Mouse (Mus musculus): ENCODE data around the gene Ltbp3.
A peak's percentile ranks its signal among the peaks of the same experiment; 100 is the strongest.
"Not testable (repeated sequence)": the region's sequence is repeated elsewhere in the genome, so short reads cannot be mapped to it uniquely, and the experiment has no call there.

Ltbp3 gene

DNA sequence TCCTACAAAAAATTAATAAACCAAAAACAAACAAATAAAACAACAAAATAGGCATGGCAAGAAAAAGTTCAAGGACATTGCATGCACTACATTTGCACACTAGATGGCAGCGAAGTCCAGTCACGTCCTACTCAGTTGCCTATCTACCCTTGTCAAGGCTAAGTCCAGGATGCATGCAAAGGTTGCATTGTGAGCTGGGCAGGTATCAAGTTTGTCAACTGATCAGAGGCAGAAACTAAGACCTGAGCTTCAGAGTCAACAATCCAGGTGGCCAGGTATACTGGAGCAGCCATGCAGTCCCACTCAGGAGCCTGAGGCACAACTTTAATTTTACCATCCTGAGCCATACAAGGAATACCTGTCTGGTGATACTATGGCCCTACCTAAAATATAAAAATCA, 52.4 kb downstream of the Ltbp3 start:
- peak; percentile 68 for DNase-seq (ENCODE audit: low read depth, low spot score)

DNA sequence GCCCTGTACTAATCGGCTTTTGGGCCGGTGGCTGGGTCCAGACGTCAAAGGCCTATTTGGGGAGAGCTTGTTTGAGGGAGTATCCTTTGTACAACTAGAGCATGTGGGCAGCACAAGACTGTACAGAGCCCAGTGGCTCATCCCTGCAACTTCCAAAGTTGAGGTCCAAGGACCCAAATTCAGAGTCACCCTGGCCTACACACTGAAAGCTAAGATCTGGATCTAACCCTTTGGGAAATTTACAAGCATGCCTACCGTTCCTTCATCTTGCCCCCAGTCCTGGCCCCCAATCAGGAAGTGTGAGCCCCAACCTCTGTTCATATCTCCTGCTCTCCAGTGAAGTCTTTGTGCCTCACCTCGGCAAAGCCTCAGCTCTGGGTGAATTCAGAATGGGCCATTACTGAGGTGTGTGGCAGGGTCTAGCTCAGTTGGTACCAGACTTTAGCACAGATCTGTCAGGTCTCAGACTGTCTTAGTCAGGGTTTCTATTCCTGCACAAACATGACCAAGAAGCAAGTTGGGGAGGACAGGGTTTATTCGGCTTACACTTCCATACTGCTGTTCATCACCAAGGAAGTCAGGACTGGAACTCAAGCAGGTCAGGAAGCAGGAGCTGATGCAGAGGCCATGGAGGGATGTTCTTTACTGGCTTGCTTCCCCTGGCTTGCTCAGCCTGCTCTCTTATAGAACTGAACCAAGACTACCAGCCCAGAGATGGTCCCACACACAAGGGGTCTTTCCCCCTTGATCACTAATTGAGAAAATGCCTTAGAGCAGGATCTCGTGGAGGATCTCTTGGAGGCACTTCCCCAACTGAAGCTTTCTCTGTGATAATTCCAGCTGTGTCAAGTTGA, 53.4 kb downstream of the Ltbp3 start:
- not testable (repeated sequence) for DNase-seq (ENCODE audit: low read depth, low spot score)

DNA sequence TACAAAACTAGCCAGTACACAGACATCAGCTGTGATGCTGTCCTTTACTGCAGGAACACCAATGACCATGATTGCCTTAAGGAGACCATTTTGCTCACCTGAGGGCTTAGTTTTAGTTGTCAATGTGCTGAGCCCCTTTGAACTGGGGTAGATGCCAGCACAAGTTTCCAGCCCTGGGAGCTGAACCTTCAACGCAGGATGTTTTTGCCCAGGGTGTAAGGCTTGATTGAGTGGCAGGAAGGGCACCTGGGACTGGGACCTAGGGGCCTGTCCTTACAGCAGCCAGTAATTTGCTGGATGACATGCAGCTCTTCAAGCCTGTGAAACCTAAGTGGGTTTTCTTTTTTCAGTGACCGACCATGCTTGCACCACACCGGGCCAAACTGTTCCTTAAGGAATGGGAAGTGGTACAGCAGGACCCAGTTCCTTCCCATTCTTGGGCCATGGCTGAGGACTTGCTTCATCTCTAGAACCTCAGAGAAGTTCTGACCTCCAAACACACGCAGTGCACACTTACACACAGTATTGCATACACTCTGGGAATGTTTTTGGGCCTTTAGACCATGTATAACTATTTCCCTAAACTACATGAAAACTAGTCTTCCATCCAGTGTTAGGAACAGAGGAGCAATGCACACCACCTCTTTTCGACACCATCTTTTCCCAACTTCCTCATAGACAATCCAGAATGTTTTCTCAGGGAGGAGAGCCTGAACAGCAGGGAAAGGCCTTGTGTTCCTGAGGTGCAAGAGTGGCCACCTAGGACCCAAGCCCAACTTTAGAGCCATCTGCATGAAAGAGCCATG, 54.3 kb downstream of the Ltbp3 start:
- no peak for DNase-seq (ENCODE audit: low read depth, low spot score)

DNA sequence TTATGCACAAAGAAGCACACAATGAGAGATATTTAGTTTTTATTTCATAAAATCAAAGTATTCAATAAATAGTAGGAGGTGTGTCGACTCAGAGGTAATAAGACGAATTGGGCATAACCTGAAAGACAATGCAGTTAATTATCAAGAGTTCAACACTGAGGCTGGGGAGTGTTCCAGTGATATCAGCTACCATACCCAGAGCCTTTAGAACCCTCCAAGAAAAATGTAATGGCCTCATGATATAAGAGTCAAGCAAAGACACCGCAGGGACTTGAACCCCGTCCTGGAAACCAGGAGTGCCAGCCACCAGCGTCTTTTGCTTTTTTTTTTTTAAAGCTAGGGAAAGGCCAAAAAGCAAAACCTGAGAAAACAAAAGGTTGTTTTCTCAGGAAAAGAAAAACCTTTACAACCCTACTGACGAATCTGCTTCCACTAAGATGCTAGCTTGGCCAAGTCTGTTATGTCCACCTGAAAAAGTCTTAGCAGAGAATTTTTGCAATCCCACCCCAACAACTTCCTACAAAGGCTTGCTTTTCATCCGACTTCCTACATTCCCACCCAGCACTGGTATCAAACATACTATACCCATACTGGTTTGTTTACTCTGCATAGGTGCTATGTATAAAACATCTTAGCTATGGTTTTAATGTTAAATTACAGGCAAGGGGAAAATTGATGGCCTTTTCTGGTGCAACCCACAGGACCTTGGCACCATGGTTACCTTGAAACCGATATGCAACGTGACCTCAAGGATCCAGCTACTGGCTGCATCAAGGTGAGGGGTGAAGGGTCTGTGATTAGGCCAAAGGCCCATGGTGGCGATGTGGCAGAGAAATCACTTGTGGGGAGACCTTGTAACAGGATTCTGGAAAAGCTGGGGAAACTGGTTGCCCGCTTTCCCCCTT, 55.2 kb downstream of the Ltbp3 start:
- no peak for DNase-seq (ENCODE audit: low read depth, low spot score)

DNA sequence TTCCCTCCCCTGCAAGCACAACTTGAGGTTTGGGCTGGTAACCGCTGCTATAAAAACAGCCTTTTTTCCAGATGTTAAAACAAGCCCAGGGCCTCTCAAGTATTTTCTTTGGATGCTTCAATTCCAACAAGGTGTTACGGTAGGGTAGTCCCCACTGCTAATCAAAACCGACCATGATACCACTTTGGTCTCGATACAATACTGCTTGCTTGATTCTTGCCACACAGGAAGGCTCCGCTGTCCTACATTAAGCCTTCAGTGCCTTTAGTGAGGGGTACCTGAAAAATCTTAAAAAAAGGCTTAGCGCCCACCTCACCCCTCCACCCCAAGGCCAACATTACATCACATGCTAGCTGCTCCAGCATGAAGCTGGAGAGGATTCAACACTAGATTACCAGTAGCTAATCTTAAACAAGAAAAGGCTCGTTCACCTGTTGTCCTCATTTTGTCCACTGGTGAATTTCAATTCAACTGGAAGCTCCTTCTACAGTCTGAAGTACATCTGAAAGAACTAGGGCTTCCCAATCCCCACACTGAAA, 55.9 kb downstream of the Ltbp3 start:
- DNase-seq (ENCODE audit: low read depth, low spot score): no peak

DNA sequence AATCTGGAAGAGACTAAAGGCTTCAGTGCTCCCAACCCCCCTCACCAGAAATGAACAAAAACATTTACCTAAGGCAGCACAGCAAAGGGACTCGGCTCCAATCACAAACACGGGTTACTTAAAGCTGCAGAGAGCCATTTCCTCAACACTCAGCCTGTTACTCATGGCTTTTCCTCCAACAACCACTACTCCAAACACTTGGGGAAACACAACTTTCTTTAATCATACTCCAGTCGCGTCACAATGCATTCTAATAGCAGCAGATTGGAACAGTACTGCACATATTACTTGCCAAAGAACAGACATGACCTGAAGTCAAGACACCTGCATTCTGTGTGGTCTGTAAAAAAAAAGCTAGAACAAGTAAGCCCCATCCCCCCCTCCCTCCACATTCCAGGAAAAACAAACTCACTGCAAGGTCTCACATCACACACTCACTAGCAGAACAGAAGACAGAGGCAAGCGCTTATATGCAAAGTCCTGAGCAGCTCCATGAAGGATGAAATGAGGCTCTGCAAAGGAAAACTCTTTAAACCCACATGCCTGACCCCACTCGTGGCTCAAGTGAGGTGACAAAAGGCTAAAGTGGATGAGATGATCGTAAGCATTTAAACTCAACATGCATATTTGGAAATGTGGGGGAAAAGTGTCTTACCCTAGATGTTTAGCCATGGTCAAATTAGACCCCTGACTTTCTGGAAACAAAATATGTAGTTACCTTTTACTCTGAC, 56.8 kb downstream of the Ltbp3 start:
- DNase-seq (ENCODE audit: low read depth, low spot score): no peak

DNA sequence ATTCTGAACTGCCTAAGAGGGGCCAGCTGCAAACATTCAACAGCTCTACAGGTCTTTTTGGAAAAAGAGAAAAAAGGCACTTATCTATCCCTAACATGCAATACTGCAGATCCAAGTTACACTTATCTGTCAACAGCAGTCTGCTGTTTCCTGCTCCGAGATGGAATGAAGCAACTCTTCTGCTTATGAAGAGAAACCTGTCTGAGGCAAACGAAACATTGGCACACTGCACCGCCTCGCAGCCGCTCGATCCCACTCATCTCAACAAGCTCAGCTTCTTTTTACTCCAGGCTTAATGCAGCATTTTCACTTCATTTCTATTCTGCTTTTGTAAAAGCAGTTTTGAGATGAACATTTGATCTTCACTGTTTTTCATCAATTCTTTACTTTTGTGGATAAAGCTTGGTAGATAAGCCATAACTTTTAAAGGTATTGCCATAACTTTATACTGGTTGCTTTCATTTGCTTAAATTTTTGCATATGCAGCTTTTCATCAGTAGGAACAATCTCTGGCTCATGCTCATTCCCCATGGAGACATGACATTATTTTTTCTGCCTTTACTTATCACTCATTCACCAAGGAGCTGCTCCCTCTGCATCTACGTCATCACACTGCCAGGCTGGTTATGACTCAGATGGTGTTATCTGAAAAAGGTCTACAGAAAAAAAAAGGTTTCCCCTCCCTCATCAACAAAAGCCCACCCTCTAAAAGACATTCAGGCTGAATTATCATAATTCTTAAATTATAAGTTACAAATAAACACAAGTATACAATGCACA, 58.2 kb downstream of the Ltbp3 start:
- no peak for DNase-seq (ENCODE audit: low read depth, low spot score)

DNA sequence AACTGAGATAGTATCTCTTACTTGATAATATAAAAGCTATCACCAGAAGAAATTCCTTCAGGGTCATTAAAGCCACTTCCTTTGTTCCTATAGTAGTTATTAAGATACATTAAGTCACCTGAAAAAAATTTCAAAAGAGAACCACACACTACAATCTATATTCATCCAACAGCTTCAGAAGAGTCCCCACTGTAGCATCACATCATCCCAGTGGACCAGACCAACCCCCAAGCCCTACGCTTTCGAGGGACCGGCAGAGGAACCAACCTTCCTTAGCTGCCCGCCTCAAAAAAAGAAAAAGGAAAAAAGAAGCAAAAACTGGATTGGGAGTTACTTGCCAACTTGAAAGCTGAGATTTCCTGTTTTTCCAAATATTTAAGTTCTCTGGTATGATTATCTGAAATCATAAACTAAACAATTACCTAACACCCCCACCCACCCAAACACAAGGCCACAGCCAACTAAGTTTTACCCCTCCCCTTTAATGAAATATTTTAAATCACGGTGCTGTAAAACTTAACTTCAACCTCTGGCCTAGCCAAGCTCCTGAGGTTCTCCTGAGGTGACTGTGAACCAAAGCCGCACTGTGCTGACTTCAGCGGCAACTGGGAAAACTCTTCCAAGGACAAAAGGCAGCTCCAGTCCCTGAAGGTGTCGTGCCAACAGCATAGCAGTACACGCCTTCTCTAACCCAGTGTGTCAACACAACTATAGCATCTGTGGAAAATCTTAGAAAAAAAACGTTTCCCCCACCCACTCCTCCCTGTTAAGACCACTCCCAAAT, 59.1 kb downstream of the Ltbp3 start:
- DNase-seq (ENCODE audit: low read depth, low spot score): no peak

DNA sequence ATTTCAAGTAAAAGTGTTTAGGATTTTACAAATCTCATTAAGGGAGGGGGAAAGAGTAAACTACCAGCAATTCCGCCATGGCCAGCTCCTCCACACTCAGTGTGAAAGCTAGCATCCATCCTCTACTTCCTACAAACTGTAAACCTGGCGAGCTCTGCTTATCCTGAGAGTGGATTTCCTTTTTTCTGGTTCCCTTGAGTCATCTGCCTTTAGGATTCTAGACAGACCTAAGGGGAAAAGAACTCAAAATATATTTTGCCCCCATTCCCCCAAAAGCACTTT, 59.6 kb downstream of the Ltbp3 start:
- no peak for DNase-seq (ENCODE audit: low read depth, low spot score)

DNA sequence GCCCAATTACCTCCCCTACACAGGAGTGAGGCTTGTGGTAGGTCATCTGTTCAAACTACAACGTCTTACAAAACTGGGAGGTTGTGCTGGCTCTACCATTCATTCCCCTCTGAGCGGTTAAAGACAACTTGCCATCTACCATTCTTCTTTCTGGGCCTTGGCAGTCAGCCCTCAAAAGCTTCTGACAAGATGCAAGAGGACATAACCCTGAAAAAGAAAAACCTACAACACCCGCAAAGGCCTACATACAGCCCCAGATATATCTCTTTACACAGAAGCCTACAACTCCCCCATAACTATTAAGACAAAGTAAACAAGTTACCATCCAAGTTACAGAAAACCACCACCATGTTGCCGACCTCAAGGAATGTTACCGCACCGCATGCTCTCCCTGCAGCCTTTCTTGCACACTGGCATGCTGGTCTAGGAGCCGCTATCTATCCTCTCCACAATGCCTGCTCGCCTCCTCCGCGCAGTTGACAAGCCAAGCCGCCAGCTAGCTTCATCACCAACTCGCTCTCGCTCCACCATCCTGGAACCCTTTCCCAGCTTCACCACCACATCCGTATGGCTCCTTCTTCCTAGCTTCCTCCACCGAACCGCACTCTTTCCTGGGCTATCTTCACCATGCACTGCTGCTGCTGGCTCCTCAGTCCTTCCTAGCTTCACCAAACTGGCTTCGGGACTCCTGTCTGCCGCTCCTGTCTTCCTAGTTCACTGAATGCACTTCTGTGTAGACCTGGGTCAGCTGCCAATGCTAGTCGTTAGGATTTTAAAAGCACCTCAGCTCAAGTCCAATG, 60.1 kb downstream of the Ltbp3 start:
- DNase-seq (ENCODE audit: low read depth, low spot score): no peak

DNA sequence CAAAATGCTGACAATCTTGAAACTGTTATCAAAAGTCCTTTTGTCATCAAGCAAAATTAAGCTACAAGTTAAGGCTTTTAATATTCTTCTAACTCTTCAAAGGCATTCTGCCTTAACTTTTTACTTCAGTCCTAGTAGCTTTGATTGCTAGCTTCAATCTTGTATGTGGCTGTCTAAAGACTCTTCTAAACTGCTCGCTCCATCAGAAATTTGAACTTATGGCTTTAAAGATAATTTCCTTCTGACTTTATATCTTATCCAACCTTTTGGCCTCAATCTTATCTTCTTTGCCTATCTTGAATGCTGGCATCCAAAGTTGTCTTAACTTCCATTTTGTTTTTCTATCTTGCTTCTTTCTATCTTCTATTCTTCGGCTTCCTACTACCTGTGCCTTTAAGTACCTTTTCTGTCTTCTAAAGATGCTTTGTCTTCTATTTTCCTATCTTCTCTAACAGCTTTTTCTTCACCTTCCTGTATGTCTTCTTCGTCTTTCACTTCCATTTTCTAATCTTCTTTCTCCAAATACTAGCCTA, 60.8 kb downstream of the Ltbp3 start:
- no peak for DNase-seq (ENCODE audit: low read depth, low spot score)

DNA sequence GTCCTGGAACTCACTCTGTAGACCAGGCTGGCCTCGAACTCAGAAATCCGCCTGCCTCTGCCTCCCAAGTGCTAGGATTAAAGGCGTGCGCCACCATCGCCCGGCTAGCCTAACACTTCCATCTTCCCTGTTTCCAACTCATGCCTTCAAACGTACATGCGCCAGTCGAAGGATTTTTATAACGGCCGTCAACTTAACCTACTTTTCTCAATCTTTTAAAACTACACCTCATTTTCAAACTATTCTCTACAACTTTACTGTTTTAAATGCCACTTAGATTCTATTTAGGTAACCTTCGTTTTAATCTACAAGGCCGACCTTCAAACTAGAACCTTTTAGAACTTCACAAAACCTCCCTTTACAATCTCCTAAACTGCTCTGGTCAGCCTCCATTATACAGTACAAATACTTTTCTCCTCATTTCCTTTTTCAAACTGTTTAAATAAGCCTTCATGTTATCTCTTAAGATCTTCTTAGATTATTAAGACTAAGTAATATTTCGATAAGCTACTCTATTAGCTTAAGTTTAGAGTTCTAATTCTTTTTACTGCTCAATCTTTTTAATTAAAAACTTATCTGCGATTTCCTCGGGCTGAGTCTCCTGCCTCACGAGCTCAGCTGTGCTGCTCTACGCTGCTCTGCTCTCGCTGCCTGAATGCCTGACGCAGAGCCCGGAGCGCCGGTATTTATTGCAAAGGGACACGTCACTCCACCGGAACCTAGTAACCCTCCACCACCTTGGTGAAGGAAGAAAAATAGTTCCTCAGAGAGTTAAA, 61.5 kb downstream of the Ltbp3 start:
- DNase-seq (ENCODE audit: low read depth, low spot score): peak; percentile 98

DNA sequence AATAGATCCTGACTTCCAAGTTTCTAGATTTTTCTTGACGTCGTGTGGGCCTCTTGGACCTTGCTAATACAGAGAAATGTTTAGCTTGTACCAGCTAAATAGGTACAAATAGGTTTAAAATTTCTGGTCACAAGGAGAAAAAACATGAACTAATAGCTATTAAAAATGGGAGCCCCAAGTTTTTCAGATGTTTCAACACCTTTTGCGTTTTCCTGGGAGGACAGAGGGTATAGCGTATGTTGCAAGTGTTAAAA, 62.0 kb downstream of the Ltbp3 start:
- DNase-seq (ENCODE audit: low read depth, low spot score): no peak

DNA sequence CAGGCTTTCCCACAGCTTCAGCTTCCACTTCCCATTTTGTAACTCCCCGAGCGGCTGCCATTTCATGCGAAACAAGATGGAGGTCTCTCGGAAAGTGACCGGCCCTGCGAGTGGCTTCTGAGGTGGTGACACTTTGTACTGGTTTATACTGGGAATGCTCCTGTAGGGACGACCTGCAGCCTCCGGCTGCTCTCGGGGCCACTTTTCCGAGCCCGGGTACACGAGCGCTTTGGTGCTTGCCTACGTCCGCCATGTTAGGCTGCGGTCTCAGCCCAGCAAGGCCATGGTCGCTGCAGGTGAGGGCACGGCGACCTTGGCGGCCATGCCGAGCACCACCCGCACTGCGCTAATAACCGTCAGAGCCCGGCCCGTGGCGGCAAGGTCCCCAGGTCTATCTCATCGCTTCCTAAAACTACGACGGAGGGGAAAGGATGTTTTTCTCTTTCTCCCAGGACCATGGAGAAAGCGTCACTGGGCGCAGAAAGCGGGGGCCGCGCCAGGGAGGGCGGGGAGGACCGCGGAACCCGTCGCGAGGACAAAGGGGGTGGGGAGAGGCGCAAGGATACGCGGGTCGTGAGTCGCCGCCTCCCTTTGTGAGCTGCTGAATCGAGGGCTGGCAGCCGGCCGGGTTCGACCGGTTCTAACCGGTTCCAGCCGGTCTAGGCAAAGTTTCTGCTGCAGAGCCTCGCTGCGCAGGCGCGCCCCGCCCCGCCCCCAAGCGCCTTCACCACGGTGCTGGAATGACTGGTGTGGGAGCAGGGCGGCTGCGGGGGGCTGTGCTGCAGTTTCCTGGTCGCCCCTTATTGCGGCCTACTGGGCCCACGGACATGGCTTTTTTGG, 62.6 kb downstream of the Ltbp3 start:
- peak; percentile 99 for DNase-seq (ENCODE audit: low read depth, low spot score)

DNA sequence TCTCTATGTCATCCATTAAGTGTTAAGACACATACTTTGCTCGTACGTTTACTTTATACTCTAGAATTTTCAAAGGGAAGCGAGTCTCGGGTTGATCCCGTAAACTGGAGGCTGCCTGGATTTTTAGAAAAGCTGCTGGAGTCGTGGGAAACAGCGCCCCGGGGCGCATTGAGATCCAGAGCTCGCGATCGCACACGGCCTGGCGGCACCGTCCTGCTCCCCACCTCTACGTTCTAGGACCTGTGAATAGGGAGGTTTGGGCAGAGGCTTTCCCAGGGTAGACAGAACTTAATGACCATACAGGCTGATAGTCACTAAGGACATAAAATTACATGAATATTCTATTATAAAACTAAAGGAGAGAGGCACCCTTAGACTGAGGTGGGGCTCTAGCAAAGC, 63.2 kb downstream of the Ltbp3 start:
- no peak for DNase-seq (ENCODE audit: low read depth, low spot score)

DNA sequence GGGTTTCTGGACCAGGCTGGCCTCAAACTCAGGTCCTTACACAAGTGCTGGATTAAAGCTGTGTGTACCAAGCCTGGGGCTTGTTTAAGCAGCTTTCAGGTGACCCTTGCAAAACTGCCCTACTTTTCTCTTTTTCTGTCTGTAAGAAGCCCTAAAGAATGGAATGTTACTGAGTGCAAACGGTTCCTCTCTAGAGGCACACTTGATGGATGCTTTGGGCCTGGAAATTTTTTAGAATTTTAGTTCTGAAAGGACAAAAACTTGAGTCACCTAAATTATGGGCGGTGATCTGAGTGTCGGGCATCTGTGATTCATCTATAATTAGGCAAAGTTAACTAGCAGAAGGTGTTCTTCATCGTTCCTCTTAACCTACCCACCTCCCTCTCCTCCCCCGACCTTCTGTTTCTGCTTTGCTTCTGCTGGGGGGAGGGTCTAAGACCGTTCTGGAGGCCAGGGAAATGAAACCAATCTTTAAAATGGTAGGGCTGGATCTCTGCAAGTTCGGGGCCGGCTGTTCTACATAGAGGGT, 63.7 kb downstream of the Ltbp3 start:
- no peak for DNase-seq (ENCODE audit: low read depth, low spot score)

All from forelimb bud, embryonic 11.5 days (tissue).